Mouse (Mus musculus): ENCODE measurements around the gene Pbld1.

DNA sequence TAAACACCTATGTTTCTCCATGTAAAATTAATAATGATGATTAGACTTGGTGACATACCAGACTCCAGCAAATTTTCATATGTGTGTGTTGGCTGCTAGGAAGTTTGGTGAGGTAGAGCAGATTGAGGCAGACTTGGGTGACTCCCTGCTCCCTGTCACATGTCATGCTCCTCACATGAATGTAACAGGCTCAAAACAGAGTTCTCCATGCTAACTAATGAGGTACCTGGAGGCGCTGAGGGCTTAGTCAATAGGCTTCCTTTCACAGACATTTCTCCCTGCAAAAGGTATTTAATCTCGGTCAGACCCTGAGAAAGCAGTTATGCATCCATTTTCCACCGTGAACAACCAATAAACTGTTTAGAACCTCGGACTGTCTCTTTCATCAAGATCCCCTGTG is 31.6 kb upstream of the Pbld1 start:
- TF ChIP-seq GATA1 (IDR thresholded peaks at IDR 0.05; ENCODE audit: borderline replicate concordance, low read length) (no peak), FLI1 (IDR thresholded peaks at IDR 0.05; ENCODE audit: low read length) (no peak)

All from megakaryocyte, embryonic 14.5 days (primary cell).